Mouse (Mus musculus) stomach, postnatal 0 days (tissue): ENCODE measurements at regions not wholly inside any gene's neighbourhood (a gene's known extent, or its start where the extent isn't known, plus 50 kb on each side); places are given as distances from the start of the nearest gene placed in this dataset.

ENCODE experiments used
- ATAC-seq: fragments of 200-750 bp; cut with Nextera tagmentation; 2 replicates; pipeline ENCODE4 v1.8.0; 2017; ENCODE audit not compliant: low FRiP score, low TSS enrichment
- DNase-seq: peaks from one replicate; pipeline ENCODE4 v3.0.0-alpha.2; 2016; ENCODE audit warnings: low spot score
- H3K27ac ChIP-seq: fragments of 300-500 bp; sonication (generic); replicated peaks from 2 replicates; pipeline ENCODE4 v1.5.1; 2014; ENCODE audit warnings: mild to moderate bottlenecking, control low read depth
- H3K27me3 ChIP-seq: fragments of 300-500 bp; sonication (generic); 2 replicates; pipeline ENCODE4 v1.6.1; 2014; ENCODE audit warnings: low read length; ENCODE audit not compliant: control insufficient read depth, insufficient read depth
- H3K36me3 ChIP-seq: fragments of 300-500 bp; sonication (generic); 2 replicates; pipeline ENCODE4 v1.6.1; 2014; ENCODE audit warnings: low read length, mixed read lengths; ENCODE audit not compliant: control insufficient read depth, insufficient read depth
- H3K4me1 ChIP-seq: fragments of 300-500 bp; sonication (generic); replicated peaks from 2 replicates; pipeline ENCODE4 v1.6.1; 2014; ENCODE audit warnings: antibody characterized with exemption; ENCODE audit not compliant: control insufficient read depth, insufficient read depth
- H3K4me2 ChIP-seq: fragments of 300-500 bp; sonication (generic); replicated peaks from 2 replicates; pipeline ENCODE4 v1.6.1; 2014; ENCODE audit warnings: low read depth, mild to moderate bottlenecking, control low read depth, moderate library complexity
- H3K4me3 ChIP-seq: fragments of 300-500 bp; sonication (generic); 2 replicates; pipeline ENCODE4 v1.5.1; 2014; ENCODE audit warnings: low read depth, low read length, control low read depth
- H3K9ac ChIP-seq: fragments of 300-500 bp; sonication (generic); 2 replicates; pipeline ENCODE4 v1.6.1; 2014; ENCODE audit warnings: mild to moderate bottlenecking, low read length, control low read depth, mixed read lengths
- H3K9me3 ChIP-seq: fragments of 300-500 bp; sonication (generic); 2 replicates; pipeline ENCODE4 v1.6.1; 2016; ENCODE audit warnings: low read length; ENCODE audit not compliant: control insufficient read depth
- CTCF ChIP-seq: IDR thresholded peaks from 2 replicates; pipeline ENCODE4 v1.5.1; 2016; ENCODE audit warnings: antibody characterized with exemption, low read depth, mild to moderate bottlenecking, moderate library complexity
- EP300 ChIP-seq: optimal IDR thresholded peaks from 2 replicates; pipeline ENCODE3; 2016; ENCODE audit warnings: antibody characterized with exemption
- WGBS: fragments of 180-500 bp; shearing (Covaris S2); extraction: QIAGEN DNeasy Blood & Tissue Kit; methylation state at CpG from one replicate; pipeline ENCODE4 v1.1.7; 2014; 5-methylcytosine and 5-hydroxymethylcytosine counted together

- no peak overlapping the region for H3K4me3 ChIP-seq
- WGBS, result 73% methylated on average over 7 of the region's 7 CpGs
- no peak overlapping the region for H3K27ac ChIP-seq
- TF ChIP-seq EP300 (no peak), CTCF (no peak)
- H3K9ac ChIP-seq, result no peak overlapping the region
- no peak overlapping the region for H3K4me2 ChIP-seq
- H3K27me3 ChIP-seq, result no peaks in the 10 kb centered on the region
- H3K36me3 ChIP-seq, result no peaks in the 10 kb centered on the region
- no peak for DNase-seq
- H3K4me1 ChIP-seq, result no peaks in the 10 kb centered on the region; the same call in 1 of the 2 replicates
- no peak for ATAC-seq
- 0 out of 2 replicates have a peak, but pooled peaks cover 2% of the 10 kb centered on the region for H3K9me3 ChIP-seq
These were observed 232.3 kb downstream of the Qk start for GRCm38 (mm10) chr17:10087192-10087886.

DNA sequence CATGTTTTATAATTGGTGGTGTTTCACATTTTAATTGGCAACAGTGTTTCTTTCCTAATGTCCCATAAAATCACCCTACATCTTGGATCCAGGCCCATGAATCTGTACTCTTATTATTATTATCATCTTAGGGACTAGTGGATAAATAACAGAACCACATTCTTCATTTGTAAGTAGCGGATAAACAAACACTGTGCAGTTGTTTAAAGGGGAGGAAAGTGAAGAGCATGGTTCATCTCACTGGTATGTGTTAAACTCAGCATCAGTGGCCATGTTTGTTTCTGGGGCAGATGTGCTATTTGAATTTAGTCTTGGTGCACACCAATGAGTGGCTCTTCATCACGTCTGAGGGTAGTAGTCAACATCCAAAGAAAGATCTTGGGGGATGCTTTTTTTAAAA lies 233.1 kb downstream of the Qk start:
- H3K4me2 ChIP-seq, result no peak overlapping the region
- no peaks in the 10 kb centered on the region for H3K9me3 ChIP-seq
- no peak for TF ChIP-seq CTCF
- no peak for TF ChIP-seq EP300
- H3K27me3 ChIP-seq, result no peaks in the 10 kb centered on the region
- ATAC-seq (no peak), DNase-seq (no peak)
- no peak overlapping the region for H3K4me3 ChIP-seq
- H3K27ac ChIP-seq, result no peak overlapping the region
- no peaks in the 10 kb centered on the region; the same call in 1 of the 2 replicates for H3K4me1 ChIP-seq
- no peaks in the 10 kb centered on the region for H3K36me3 ChIP-seq
- WGBS, result 56% methylated on average over 2 of the region's 2 CpGs
- no peak overlapping the region for H3K9ac ChIP-seq

GRCm38 (mm10) chr17:10086132-10086531 lies 233.5 kb downstream of the Qk start:
- TF ChIP-seq EP300 (no peak), CTCF (0 out of 2 replicates have a peak, but pooled peaks have one; percentile 1)
- Histone ChIP-seq H3K4me3 (no peak overlapping the region), H3K27ac (no peak overlapping the region), H3K9ac (no peak overlapping the region), H3K4me2 (no peak overlapping the region), H3K9me3 (no peaks in the 10 kb centered on the region), H3K36me3 (no peaks in the 10 kb centered on the region), H3K4me1 (no peaks in the 10 kb centered on the region; the same call in 1 of the 2 replicates), H3K27me3 (no peaks in the 10 kb centered on the region)
- ATAC-seq (peak; percentile 88), DNase-seq (peak; percentile 83)
- 7% methylated on average over 2 of the region's 2 CpGs for WGBS

- TF ChIP-seq EP300 (no peak), CTCF (no peak)
- no peak for DNase-seq
- no peak overlapping the region for H3K4me3 ChIP-seq
These were observed 237.9 kb downstream of the Qk start for GRCm38 (mm10) chr17:10081721-10082120.

GRCm38 (mm10) chr17:10079853-10080650 lies 239.6 kb downstream of the Qk start:
- no peaks in the 10 kb centered on the region for H3K27me3 ChIP-seq
- no peak overlapping the region for H3K4me3 ChIP-seq
- no peak overlapping the region for H3K4me2 ChIP-seq
- TF ChIP-seq CTCF (no peak), EP300 (no peak)
- H3K9ac ChIP-seq, result no peak overlapping the region
- ATAC-seq, result peak; percentile 87
- H3K4me1 ChIP-seq, result no peaks in the 10 kb centered on the region
- H3K27ac ChIP-seq, result no peak overlapping the region
- WGBS, result 57% methylated on average over 15 of the region's 15 CpGs
- no peaks in the 10 kb centered on the region for H3K9me3 ChIP-seq
- peak; percentile 39 for DNase-seq
- no peaks in the 10 kb centered on the region for H3K36me3 ChIP-seq

More at GRCm38 (mm10) chr17:10081721-10082120, 237.9 kb downstream of the Qk start:
- Histone ChIP-seq H3K4me1 (no peaks in the 10 kb centered on the region; the same call in 1 of the 2 replicates), H3K36me3 (no peaks in the 10 kb centered on the region), H3K27me3 (no peaks in the 10 kb centered on the region), H3K27ac (no peak overlapping the region), H3K9ac (no peak overlapping the region), H3K4me2 (no peak overlapping the region), H3K9me3 (no peaks in the 10 kb centered on the region)
- 32% methylated on average over 10 of the region's 10 CpGs for WGBS
- no peak for ATAC-seq
